Mouse (Mus musculus): ENCODE data around the gene Kank2. TPM values are rescaled to one million over a fixed set of nuclear protein-coding genes. Genes with fewer than 3 reads are reported as not detected.

Kank2 gene
- polyA plus RNA-seq, 1 experiment from 2014 or later, result 6.4 TPM

- peak overlapping the region; percentile 80; the same call in 1 of the 2 replicates for H3K27ac ChIP-seq (ENCODE audit: low read depth, low read length)
- no peak for ATAC-seq
- H3K27me3 ChIP-seq (replicated peaks; ENCODE audit: control insufficient read depth, insufficient read depth, low read length), result no peaks in the 10 kb centered on the region
- peak; percentile 48 for TF ChIP-seq CTCF (IDR thresholded peaks at IDR 0.05; ENCODE audit: low read depth)
- H3K36me3 ChIP-seq (ENCODE audit: control insufficient read depth, insufficient read depth), result peaks cover 41% of the 10 kb centered on the region
- no peak overlapping the region for H3K4me3 ChIP-seq (ENCODE audit: low read depth, low read length)
- no peak overlapping the region for H3K9ac ChIP-seq (ENCODE audit: low read depth, low read length)
- peaks cover 11% of the 10 kb centered on the region; the same call in 1 of the 2 replicates for H3K4me1 ChIP-seq (replicated peaks; ENCODE audit: control insufficient read depth, insufficient read depth, low read length)
- WGBS, result 58% methylated on average over 6 of the region's 6 CpGs
- H3K4me2 ChIP-seq (replicated peaks; ENCODE audit: low read depth), result no peak overlapping the region
- H3K9me3 ChIP-seq (ENCODE audit: control insufficient read depth), result no peaks in the 10 kb centered on the region
These were observed 47.2 kb downstream of the Kank2 start for GRCm38 (mm10) chr9:21751347-21751746.

GRCm38 (mm10) chr9:21750370-21750769, 48.2 kb downstream of the Kank2 start:
- WGBS, result 76% methylated on average over 3 of the region's 3 CpGs
- no peak overlapping the region for H3K27ac ChIP-seq (ENCODE audit: low read depth, low read length)
- H3K9me3 ChIP-seq (ENCODE audit: control insufficient read depth), result no peaks in the 10 kb centered on the region
- no peak overlapping the region for H3K9ac ChIP-seq (ENCODE audit: low read depth, low read length)
- peaks cover 11% of the 10 kb centered on the region; the same call in 1 of the 2 replicates for H3K4me1 ChIP-seq (replicated peaks; ENCODE audit: control insufficient read depth, insufficient read depth, low read length)
- H3K4me3 ChIP-seq (ENCODE audit: low read depth, low read length), result no peak overlapping the region
- peaks cover 51% of the 10 kb centered on the region for H3K36me3 ChIP-seq (ENCODE audit: control insufficient read depth, insufficient read depth)
- ATAC-seq, result no peak
- TF ChIP-seq CTCF (IDR thresholded peaks at IDR 0.05; ENCODE audit: low read depth), result no peak
- no peaks in the 10 kb centered on the region for H3K27me3 ChIP-seq (replicated peaks; ENCODE audit: control insufficient read depth, insufficient read depth, low read length)
- H3K4me2 ChIP-seq (replicated peaks; ENCODE audit: low read depth), result no peak overlapping the region

- Histone ChIP-seq H3K9ac (ENCODE audit: low read depth, low read length) (no peak overlapping the region), H3K4me3 (ENCODE audit: low read depth, low read length) (no peak overlapping the region), H3K4me2 (replicated peaks; ENCODE audit: low read depth) (no peak overlapping the region), H3K27ac (ENCODE audit: low read depth, low read length) (no peak overlapping the region), H3K36me3 (ENCODE audit: control insufficient read depth, insufficient read depth) (peaks cover 59% of the 10 kb centered on the region), H3K9me3 (ENCODE audit: control insufficient read depth) (no peaks in the 10 kb centered on the region), H3K27me3 (replicated peaks; ENCODE audit: control insufficient read depth, insufficient read depth, low read length) (no peaks in the 10 kb centered on the region), H3K4me1 (replicated peaks; ENCODE audit: control insufficient read depth, insufficient read depth, low read length) (peaks cover 11% of the 10 kb centered on the region; the same call in 1 of the 2 replicates)
- WGBS, result 87% methylated on average over 6 of the region's 6 CpGs
- no peak for TF ChIP-seq CTCF (IDR thresholded peaks at IDR 0.05; ENCODE audit: low read depth)
- no peak for ATAC-seq
These were observed 49.0 kb downstream of the Kank2 start for GRCm38 (mm10) chr9:21749382-21750118.

DNA sequence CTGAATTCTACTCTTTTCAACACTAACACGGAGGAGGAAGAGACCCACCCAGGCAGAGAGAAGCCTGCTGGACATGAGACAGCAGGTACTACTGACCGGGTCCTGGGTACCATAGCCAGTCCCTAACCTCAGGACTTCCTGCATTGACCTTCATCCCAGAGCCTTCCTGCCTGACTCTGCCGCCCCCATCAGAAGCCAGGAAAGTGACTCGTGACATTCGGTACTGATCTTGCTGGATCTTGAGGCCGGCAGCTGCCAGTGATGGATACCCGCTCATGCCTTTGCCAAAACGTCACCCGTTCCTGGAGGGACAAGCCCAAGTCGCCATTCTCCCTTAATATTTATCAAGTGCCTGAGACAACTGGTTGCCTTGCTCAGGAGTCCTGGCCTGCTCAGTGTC, 50.1 kb downstream of the Kank2 start:
- no peak overlapping the region for H3K4me2 ChIP-seq (replicated peaks; ENCODE audit: low read depth)
- H3K4me1 ChIP-seq (replicated peaks; ENCODE audit: control insufficient read depth, insufficient read depth, low read length), result peaks cover 3% of the 10 kb centered on the region; the same call in 1 of the 2 replicates
- 71% methylated on average over 10 of the region's 10 CpGs for WGBS
- H3K27ac ChIP-seq (ENCODE audit: low read depth, low read length), result 0 out of 2 replicates have a peak overlapping the region, but pooled peaks have one; percentile 1
- H3K9ac ChIP-seq (ENCODE audit: low read depth, low read length), result no peak overlapping the region
- no peak for TF ChIP-seq CTCF (IDR thresholded peaks at IDR 0.05; ENCODE audit: low read depth)
- H3K27me3 ChIP-seq (replicated peaks; ENCODE audit: control insufficient read depth, insufficient read depth, low read length), result no peaks in the 10 kb centered on the region
- H3K4me3 ChIP-seq (ENCODE audit: low read depth, low read length), result no peak overlapping the region
- H3K36me3 ChIP-seq (ENCODE audit: control insufficient read depth, insufficient read depth), result peaks cover 70% of the 10 kb centered on the region
- no peak for ATAC-seq
- no peaks in the 10 kb centered on the region for H3K9me3 ChIP-seq (ENCODE audit: control insufficient read depth)

- WGBS, result 49% methylated on average over 7 of the region's 7 CpGs
- ATAC-seq, result no peak
These were observed 50.5 kb downstream of the Kank2 start for GRCm38 (mm10) chr9:21748033-21748432.

DNA sequence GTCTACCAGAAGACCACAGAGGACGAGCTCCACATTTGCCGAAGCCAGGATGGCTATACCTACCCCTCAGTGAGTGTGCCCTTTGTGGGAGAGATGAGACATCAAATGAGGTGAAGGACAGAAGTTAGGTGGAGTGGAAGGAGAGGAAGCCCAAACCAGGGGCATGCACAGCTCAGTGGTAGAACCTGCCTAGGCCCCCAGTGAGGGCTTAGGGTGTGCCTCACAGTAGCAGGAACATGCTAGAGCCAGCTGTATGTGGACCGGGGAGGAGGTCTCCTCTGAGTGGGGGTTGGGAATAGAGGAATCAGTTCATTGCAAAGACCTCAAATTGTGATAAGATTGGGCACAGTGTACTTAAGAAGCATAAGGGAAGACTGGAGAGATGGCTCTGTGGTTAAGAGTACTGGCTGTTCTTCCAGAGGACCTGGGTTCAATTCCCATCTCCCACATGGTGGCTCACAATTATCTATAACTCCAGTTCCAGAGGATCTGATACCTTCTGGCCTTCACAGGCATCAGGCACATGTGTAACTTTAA, 51.2 kb downstream of the Kank2 start:
- 81% methylated on average over 3 of the region's 3 CpGs for WGBS
- no peak for TF ChIP-seq CTCF (IDR thresholded peaks at IDR 0.05; ENCODE audit: low read depth)
- Histone ChIP-seq H3K36me3 (ENCODE audit: control insufficient read depth, insufficient read depth) (peaks cover 78% of the 10 kb centered on the region), H3K4me3 (ENCODE audit: low read depth, low read length) (no peak overlapping the region), H3K27me3 (replicated peaks; ENCODE audit: control insufficient read depth, insufficient read depth, low read length) (no peaks in the 10 kb centered on the region), H3K9ac (ENCODE audit: low read depth, low read length) (no peak overlapping the region), H3K4me1 (replicated peaks; ENCODE audit: control insufficient read depth, insufficient read depth, low read length) (no peaks in the 10 kb centered on the region), H3K27ac (ENCODE audit: low read depth, low read length) (no peak overlapping the region), H3K9me3 (ENCODE audit: control insufficient read depth) (no peaks in the 10 kb centered on the region), H3K4me2 (replicated peaks; ENCODE audit: low read depth) (no peak overlapping the region)
- no peak for ATAC-seq

More at GRCm38 (mm10) chr9:21748033-21748432, 50.5 kb downstream of the Kank2 start:
- no peak overlapping the region for H3K4me3 ChIP-seq (ENCODE audit: low read depth, low read length)
- H3K9ac ChIP-seq (ENCODE audit: low read depth, low read length), result no peak overlapping the region
- H3K36me3 ChIP-seq (ENCODE audit: control insufficient read depth, insufficient read depth), result peaks cover 71% of the 10 kb centered on the region
- no peaks in the 10 kb centered on the region for H3K27me3 ChIP-seq (replicated peaks; ENCODE audit: control insufficient read depth, insufficient read depth, low read length)
- no peak overlapping the region for H3K4me2 ChIP-seq (replicated peaks; ENCODE audit: low read depth)
- no peak for TF ChIP-seq CTCF (IDR thresholded peaks at IDR 0.05; ENCODE audit: low read depth)
- H3K4me1 ChIP-seq (replicated peaks; ENCODE audit: control insufficient read depth, insufficient read depth, low read length), result peaks cover 2% of the 10 kb centered on the region; the same call in 1 of the 2 replicates
- H3K27ac ChIP-seq (ENCODE audit: low read depth, low read length), result 0 out of 2 replicates have a peak overlapping the region, but pooled peaks have one; percentile 1
- H3K9me3 ChIP-seq (ENCODE audit: control insufficient read depth), result no peaks in the 10 kb centered on the region
